Mouse (Mus musculus) hindbrain, embryonic 10.5 days (tissue): ENCODE measurements at regions not wholly inside any gene's neighbourhood (a gene's known extent, or its start where the extent isn't known, plus 50 kb on each side); places are given as distances from the start of the nearest gene placed in this dataset.
A peak's percentile ranks its signal among the peaks of the same experiment; 100 is the strongest.

Experiments
- DNase-seq: peaks from one replicate; pipeline ENCODE4 v3.0.0-alpha.2; 2017; ENCODE audit warnings: low spot score
- H3K27ac ChIP-seq: fragments of 300-500 bp; sonication (generic); 2 replicates; pipeline ENCODE4 v1.5.1; 2016; ENCODE audit warnings: mild to moderate bottlenecking, moderate library complexity
- H3K27me3 ChIP-seq: fragments of 300-500 bp; sonication (generic); 2 replicates; pipeline ENCODE4 v1.6.1; 2016; ENCODE audit warnings: mild to moderate bottlenecking; ENCODE audit not compliant: poor library complexity, insufficient read depth, severe bottlenecking
- H3K36me3 ChIP-seq: fragments of 300-500 bp; sonication (generic); 2 replicates; pipeline ENCODE4 v1.6.1; 2016; ENCODE audit warnings: mild to moderate bottlenecking, moderate library complexity
- H3K4me1 ChIP-seq: fragments of 300-500 bp; sonication (generic); replicated peaks from 2 replicates; pipeline ENCODE4 v1.6.1; 2016; ENCODE audit warnings: mild to moderate bottlenecking
- H3K4me3 ChIP-seq: fragments of 300-500 bp; sonication (generic); 2 replicates; pipeline ENCODE4 v1.5.1; 2016; ENCODE audit warnings: mild to moderate bottlenecking, moderate library complexity
- H3K9me3 ChIP-seq: fragments of 300-500 bp; sonication (generic); 2 replicates; pipeline ENCODE4 v1.6.1; 2016; ENCODE audit warnings: mild to moderate bottlenecking, moderate library complexity
- WGBS: fragments of 180-500 bp; shearing (Covaris S2); methylation state at CpG from one replicate; pipeline ENCODE4 v1.1.7; 2016; 5-methylcytosine and 5-hydroxymethylcytosine counted together

- no peak overlapping the region for H3K4me3 ChIP-seq
- DNase-seq: no peak
- H3K36me3 ChIP-seq: no peaks in the 10 kb centered on the region
- H3K27ac ChIP-seq: no peak overlapping the region
- H3K27me3 ChIP-seq: peaks cover 60% of the 10 kb centered on the region
- H3K4me1 ChIP-seq: peaks cover 23% of the 10 kb centered on the region
- WGBS: 80% methylated on average over 15 of the region's 15 CpGs
- no peaks in the 10 kb centered on the region for H3K9me3 ChIP-seq
These were observed 275.4 kb upstream of the 4930535I16Rik start for GRCm38 (mm10) chr4:124193059-124193721.

- 80% methylated on average over 4 of the region's 4 CpGs for WGBS
- Histone ChIP-seq H3K4me3 (no peak overlapping the region), H3K27ac (no peak overlapping the region), H3K4me1 (peaks cover 20% of the 10 kb centered on the region), H3K9me3 (no peaks in the 10 kb centered on the region), H3K36me3 (no peaks in the 10 kb centered on the region), H3K27me3 (peaks cover 53% of the 10 kb centered on the region)
- DNase-seq: no peak
These were observed 273.0 kb upstream of the 4930535I16Rik start for GRCm38 (mm10) chr4:124190775-124191174.

DNA sequence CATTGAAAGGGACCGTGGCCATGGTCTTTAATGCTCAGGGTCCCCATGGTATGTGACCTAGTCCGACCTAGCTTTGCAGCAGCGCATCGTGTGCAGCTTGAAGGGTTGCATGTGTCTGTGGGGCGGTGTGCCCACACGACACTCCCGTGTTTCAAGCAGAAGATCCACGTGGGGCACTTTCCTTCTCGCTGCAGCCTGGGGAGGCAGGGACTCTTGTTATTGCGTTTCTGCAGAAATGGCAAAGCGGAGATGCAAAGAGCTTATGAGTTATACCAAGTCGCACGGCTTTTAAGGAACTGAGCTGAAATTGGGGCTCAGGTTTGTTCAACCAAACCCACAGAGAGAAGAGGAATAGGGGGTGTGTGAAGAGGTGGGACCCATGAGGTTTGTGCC lies 272.2 kb upstream of the 4930535I16Rik start:
- Histone ChIP-seq H3K4me1 (peaks cover 20% of the 10 kb centered on the region), H3K4me3 (no peak overlapping the region), H3K36me3 (no peaks in the 10 kb centered on the region), H3K27me3 (peaks cover 52% of the 10 kb centered on the region), H3K27ac (0 out of 2 replicates have a peak overlapping the region, but pooled peaks have one; percentile 5), H3K9me3 (no peaks in the 10 kb centered on the region)
- DNase-seq: no peak
- WGBS: 82% methylated on average over 13 of the region's 13 CpGs

DNA sequence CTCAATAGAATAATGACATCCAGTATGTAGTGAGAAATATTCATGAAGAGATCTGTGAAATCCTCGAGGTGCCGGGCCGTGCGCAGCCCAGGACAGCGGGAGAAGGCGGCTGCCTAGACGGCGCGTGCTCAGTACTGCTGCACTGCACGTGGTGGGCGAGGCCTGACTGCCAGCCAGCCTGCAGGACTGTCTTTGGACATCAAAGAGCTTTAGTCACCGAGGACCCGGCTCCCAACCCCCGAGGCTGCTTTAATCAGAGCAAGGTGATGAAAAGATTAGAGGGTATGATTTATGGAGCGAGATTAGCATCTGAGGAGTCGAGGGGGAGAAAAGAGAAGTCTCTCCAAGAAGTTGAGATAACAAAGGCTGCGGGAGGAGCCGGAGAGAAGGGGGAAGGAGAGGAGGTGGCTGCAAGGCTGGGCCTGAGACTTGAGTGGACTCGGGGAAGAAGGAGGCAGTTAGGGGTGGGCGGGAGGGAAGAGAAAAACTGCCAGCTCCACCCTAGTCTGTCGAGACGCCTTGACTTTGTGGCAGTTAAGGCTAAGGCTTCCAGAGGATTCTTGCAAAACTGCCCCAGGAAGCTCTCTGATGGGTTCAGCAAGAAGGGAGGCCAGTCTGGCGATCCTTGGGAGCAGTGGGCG lies 271.6 kb upstream of the 4930535I16Rik start:
- peaks cover 47% of the 10 kb centered on the region for H3K27me3 ChIP-seq
- H3K36me3 ChIP-seq: no peaks in the 10 kb centered on the region
- DNase-seq: no peak
- H3K4me3 ChIP-seq: no peak overlapping the region
- H3K27ac ChIP-seq: 0 out of 2 replicates have a peak overlapping the region, but pooled peaks have one; percentile 5
- WGBS: 47% methylated on average over 24 of the region's 24 CpGs
- H3K9me3 ChIP-seq: no peaks in the 10 kb centered on the region
- H3K4me1 ChIP-seq: peaks cover 20% of the 10 kb centered on the region

DNA sequence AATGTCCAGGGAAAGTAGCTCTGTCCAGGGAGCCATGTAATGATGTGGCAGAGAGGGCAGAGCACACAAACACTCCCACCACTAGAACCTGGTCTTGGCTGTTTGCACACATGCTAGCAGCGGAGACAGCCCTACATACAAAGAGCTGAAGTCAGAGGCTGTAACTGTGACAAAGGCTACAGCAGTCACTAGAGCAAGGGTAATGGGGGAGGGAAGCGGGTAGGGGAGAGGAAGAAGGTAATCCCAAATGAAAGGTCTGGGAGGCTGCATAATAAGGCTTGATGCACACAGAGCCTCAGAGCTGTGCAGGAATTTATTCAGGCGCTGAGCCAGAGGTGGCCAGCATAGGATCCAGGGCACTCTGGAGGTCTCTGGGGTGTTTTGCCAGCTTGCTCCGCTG lies 269.3 kb upstream of the 4930535I16Rik start:
- peaks cover 20% of the 10 kb centered on the region for H3K4me1 ChIP-seq
- H3K27me3 ChIP-seq: peaks cover 56% of the 10 kb centered on the region
- peak overlapping the region; percentile 30; the same call in 1 of the 2 replicates for H3K27ac ChIP-seq
- WGBS: 57% methylated on average over 4 of the region's 4 CpGs
- no peak overlapping the region for H3K4me3 ChIP-seq
- no peak for DNase-seq
- no peaks in the 10 kb centered on the region for H3K36me3 ChIP-seq
- H3K9me3 ChIP-seq: no peaks in the 10 kb centered on the region

GRCm38 (mm10) chr4:124181335-124181734 lies 263.5 kb upstream of the 4930535I16Rik start:
- WGBS: 86% methylated on average over 4 of the region's 4 CpGs
- peaks cover 10% of the 10 kb centered on the region for H3K4me1 ChIP-seq
- H3K9me3 ChIP-seq: no peaks in the 10 kb centered on the region
- no peaks in the 10 kb centered on the region for H3K36me3 ChIP-seq
- peaks cover 62% of the 10 kb centered on the region for H3K27me3 ChIP-seq
- no peak overlapping the region for H3K4me3 ChIP-seq
- no peak overlapping the region for H3K27ac ChIP-seq
- DNase-seq: no peak

GRCm38 (mm10) chr4:124178401-124179018 lies 260.7 kb upstream of the 4930535I16Rik start:
- Histone ChIP-seq H3K27me3 (peaks cover 75% of the 10 kb centered on the region), H3K36me3 (no peaks in the 10 kb centered on the region), H3K4me1 (peaks cover 10% of the 10 kb centered on the region), H3K27ac (peak overlapping the region; percentile 85), H3K4me3 (peak overlapping the region; percentile 62), H3K9me3 (no peaks in the 10 kb centered on the region)
- WGBS: 1% methylated on average over 50 of the region's 50 CpGs
- peak; percentile 55 for DNase-seq

GRCm38 (mm10) chr4:124175531-124175930 lies 257.7 kb upstream of the 4930535I16Rik start:
- no peaks in the 10 kb centered on the region for H3K36me3 ChIP-seq
- no peaks in the 10 kb centered on the region for H3K9me3 ChIP-seq
- 63% methylated on average over 6 of the region's 6 CpGs for WGBS
- H3K4me1 ChIP-seq: peaks cover 26% of the 10 kb centered on the region
- no peak for DNase-seq
- no peak overlapping the region for H3K4me3 ChIP-seq
- H3K27me3 ChIP-seq: peaks cover 58% of the 10 kb centered on the region
- H3K27ac ChIP-seq: no peak overlapping the region

GRCm38 (mm10) chr4:124154627-124155026 lies 236.8 kb upstream of the 4930535I16Rik start:
- H3K27ac ChIP-seq: no peak overlapping the region
- peaks cover 32% of the 10 kb centered on the region for H3K27me3 ChIP-seq
- H3K36me3 ChIP-seq: no peaks in the 10 kb centered on the region
- 86% methylated on average over 6 of the region's 6 CpGs for WGBS
- DNase-seq: no peak
- no peaks in the 10 kb centered on the region for H3K9me3 ChIP-seq
- H3K4me1 ChIP-seq: peaks cover 17% of the 10 kb centered on the region
- no peak overlapping the region for H3K4me3 ChIP-seq

DNA sequence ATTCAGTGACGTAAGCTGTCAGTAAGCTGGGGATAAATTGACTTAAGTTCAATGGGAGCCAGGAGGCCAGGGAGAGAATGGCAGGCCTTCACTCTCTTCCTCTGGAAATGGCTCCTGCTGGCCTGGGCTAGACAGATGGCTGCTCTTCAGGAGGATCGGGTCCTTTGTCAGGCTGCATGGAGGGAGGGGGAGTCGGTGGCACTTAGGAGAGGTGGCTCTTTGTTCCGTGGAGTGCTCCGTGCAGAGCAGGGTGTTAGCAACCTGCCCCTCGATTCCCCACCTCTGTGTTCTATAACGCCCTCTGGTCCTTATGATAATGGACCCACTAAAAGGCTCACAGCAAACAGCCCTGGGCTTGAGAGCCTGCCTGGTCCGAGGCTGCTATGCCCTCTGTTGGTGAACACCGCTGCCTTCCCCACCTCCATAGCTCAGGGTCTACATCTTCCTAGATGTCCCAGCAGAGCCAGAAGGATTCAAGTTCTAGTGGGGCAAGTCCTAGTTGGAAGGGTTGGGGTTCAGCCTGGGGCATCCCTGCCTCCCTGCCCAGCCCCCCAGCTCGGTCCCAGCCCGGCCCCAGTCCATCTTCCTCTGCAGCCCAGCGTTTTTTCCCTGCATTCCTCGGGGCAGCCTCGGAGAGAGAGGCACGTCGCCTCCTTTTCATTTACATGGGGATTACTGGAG lies 232.1 kb upstream of the 4930535I16Rik start:
- peak; percentile 65 for DNase-seq
- Histone ChIP-seq H3K4me1 (peaks cover 30% of the 10 kb centered on the region), H3K9me3 (no peaks in the 10 kb centered on the region), H3K27ac (peak overlapping the region; percentile 89), H3K36me3 (no peaks in the 10 kb centered on the region), H3K27me3 (peaks cover 48% of the 10 kb centered on the region), H3K4me3 (peak overlapping the region; percentile 42)
- WGBS: 6% methylated on average over 16 of the region's 16 CpGs

DNA sequence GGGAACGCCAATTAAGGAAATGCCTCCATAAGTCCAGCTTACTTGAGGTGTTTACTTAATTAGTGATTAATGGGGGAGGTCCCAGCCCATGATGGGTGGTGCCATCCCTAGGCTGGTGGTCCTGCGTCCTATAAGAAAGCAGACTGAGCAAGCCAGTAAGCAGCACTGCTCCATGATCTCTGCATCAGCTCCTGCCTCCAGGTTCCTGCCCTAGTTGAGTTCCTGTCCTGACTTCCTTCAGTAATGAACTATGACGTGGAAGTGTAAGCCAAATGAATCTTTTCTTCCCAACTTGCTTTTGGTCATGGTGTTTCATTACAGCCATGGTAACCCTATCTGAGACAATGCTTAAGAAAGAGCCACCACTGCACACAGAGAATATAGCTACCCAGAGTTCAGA lies 231.2 kb upstream of the 4930535I16Rik start:
- Histone ChIP-seq H3K4me1 (peaks cover 35% of the 10 kb centered on the region), H3K4me3 (no peak overlapping the region), H3K27ac (no peak overlapping the region), H3K36me3 (no peaks in the 10 kb centered on the region), H3K27me3 (peaks cover 48% of the 10 kb centered on the region), H3K9me3 (no peaks in the 10 kb centered on the region)
- no peak for DNase-seq
- WGBS: 89% methylated on average over 3 of the region's 3 CpGs

DNA sequence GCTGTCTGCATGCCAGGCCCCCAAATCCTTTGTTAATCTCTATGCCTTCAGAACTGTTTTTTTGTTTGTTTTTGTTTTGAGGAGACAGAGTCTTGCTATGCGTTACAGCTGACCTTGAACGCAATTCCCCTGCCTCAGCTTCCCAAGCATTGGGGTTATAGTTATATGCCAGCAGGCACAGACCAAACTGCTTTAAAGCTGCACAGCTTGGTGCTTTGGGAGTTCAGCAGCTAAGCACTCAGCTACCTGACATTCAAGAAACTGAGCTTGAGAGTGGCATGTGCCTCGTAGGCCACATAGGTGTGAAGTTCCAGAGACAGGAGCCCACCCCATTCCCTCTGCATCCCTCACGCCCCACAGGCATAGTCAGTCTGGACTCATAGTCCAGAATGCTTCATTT lies 229.5 kb upstream of the 4930535I16Rik start:
- no peak for DNase-seq
- WGBS: 78% methylated on average over 4 of the region's 4 CpGs
- H3K27ac ChIP-seq: no peak overlapping the region
- peaks cover 42% of the 10 kb centered on the region for H3K27me3 ChIP-seq
- no peak overlapping the region for H3K4me3 ChIP-seq
- peaks cover 51% of the 10 kb centered on the region for H3K4me1 ChIP-seq
- H3K9me3 ChIP-seq: no peaks in the 10 kb centered on the region
- no peaks in the 10 kb centered on the region for H3K36me3 ChIP-seq

GRCm38 (mm10) chr4:124146135-124146534 lies 228.3 kb upstream of the 4930535I16Rik start:
- Histone ChIP-seq H3K36me3 (no peaks in the 10 kb centered on the region), H3K4me1 (peaks cover 52% of the 10 kb centered on the region), H3K9me3 (no peaks in the 10 kb centered on the region), H3K27me3 (peaks cover 31% of the 10 kb centered on the region), H3K4me3 (no peak overlapping the region), H3K27ac (no peak overlapping the region)
- 41% methylated on average over 8 of the region's 8 CpGs for WGBS
- no peak for DNase-seq
